Mouse (Mus musculus) ES-Bruce4 (cell line): Measurements from ENCODE around the gene Cpe. TPM values are rescaled to one million over a fixed set of nuclear protein-coding genes. Genes with fewer than 3 reads are reported as not detected.

ENCODE experiments used
- H3K27ac ChIP-seq: 2 replicates; pipeline ENCODE4 v1.5.1; 2012; ENCODE audit warnings: low read length, inconsistent platforms; ENCODE audit not compliant: insufficient read depth
- H3K27me3 ChIP-seq: 2 replicates; pipeline ENCODE4 v1.6.1; 2012; ENCODE audit warnings: mild to moderate bottlenecking, low read length, inconsistent platforms; ENCODE audit not compliant: control insufficient read depth, poor library complexity, insufficient read depth, severe bottlenecking
- H3K36me3 ChIP-seq: 2 replicates; pipeline ENCODE4 v1.6.1; 2012; ENCODE audit warnings: inconsistent platforms, mild to moderate bottlenecking, low read length, moderate library complexity; ENCODE audit not compliant: control insufficient read depth, poor library complexity, insufficient read depth, severe bottlenecking
- H3K4me1 ChIP-seq: one replicate; pipeline ENCODE4 v1.8.1; 2011; ENCODE audit warnings: low read length; ENCODE audit not compliant: control insufficient read depth, insufficient read depth
- H3K4me3 ChIP-seq: 2 replicates; pipeline ENCODE4 v1.5.1; 2011; ENCODE audit warnings: low read depth, mild to moderate bottlenecking, low read length
- H3K9ac ChIP-seq: 2 replicates; pipeline ENCODE4 v1.6.1; 2012; ENCODE audit warnings: low read depth, mild to moderate bottlenecking, inconsistent platforms; ENCODE audit not compliant: poor library complexity, severe bottlenecking
- H3K9me3 ChIP-seq: replicated peaks from 2 replicates; pipeline ENCODE4 v1.6.1; 2012; ENCODE audit warnings: mild to moderate bottlenecking, low read length, inconsistent platforms; ENCODE audit not compliant: control insufficient read depth, poor library complexity, insufficient read depth, severe bottlenecking
- CTCF ChIP-seq: IDR thresholded peaks from one replicate; pipeline ENCODE4 v1.8.1; 2011; ENCODE audit warnings: low read depth, low read length
- EP300 ChIP-seq: IDR thresholded peaks from 2 replicates; pipeline ENCODE4 v1.6.1; 2011; ENCODE audit warnings: low read depth, low read length; ENCODE audit not compliant: insufficient read depth
- POLR2A ChIP-seq: IDR thresholded peaks from one replicate; pipeline ENCODE4 v1.8.1; 2011; ENCODE audit warnings: low read length; ENCODE audit not compliant: insufficient read depth
- polyA plus RNA-seq: library from polyadenylated mRNA; stranded (reverse); fragments of >200 nt; gene quantifications from 2 replicates; pipeline ENCODE4 v1.2.4, GENCODE M21; 2011; ENCODE audit warnings: low read depth; ENCODE audit not compliant: missing spikeins, insufficient read depth, insufficient read length

The Cpe gene
- polyA plus RNA-seq, 1 experiment, result 24.7 TPM

- H3K9me3 ChIP-seq, result no peaks in the 10 kb centered on the region; the same call in 1 of the 2 replicates
- no peak overlapping the region for H3K4me3 ChIP-seq
- no peaks in the 10 kb centered on the region for H3K36me3 ChIP-seq
- H3K27me3 ChIP-seq, result peaks cover 11% of the 10 kb centered on the region
- TF ChIP-seq CTCF (no peak), EP300 (no peak), POLR2A (no peak)
- no peaks in the 10 kb centered on the region for H3K4me1 ChIP-seq
- no peak overlapping the region for H3K27ac ChIP-seq
- no peak overlapping the region for H3K9ac ChIP-seq
Observed at GRCm38 (mm10) chr8:64690306-64690705, 2.5 kb downstream of the Cpe start.

GRCm38 (mm10) chr8:64688741-64689140 lies 4.1 kb downstream of the Cpe start:
- Histone ChIP-seq H3K27ac (no peak overlapping the region), H3K4me3 (no peak overlapping the region)

GRCm38 (mm10) chr8:64688161-64688560 lies 4.7 kb downstream of the Cpe start:
- Histone ChIP-seq H3K27ac (no peak overlapping the region), H3K9me3 (no peaks in the 10 kb centered on the region; the same call in 1 of the 2 replicates), H3K4me3 (no peak overlapping the region), H3K9ac (no peak overlapping the region), H3K36me3 (no peaks in the 10 kb centered on the region), H3K4me1 (no peaks in the 10 kb centered on the region), H3K27me3 (peaks cover 12% of the 10 kb centered on the region)
- TF ChIP-seq EP300 (no peak), CTCF (no peak), POLR2A (no peak)

More at GRCm38 (mm10) chr8:64688741-64689140, 4.1 kb downstream of the Cpe start:
- Histone ChIP-seq H3K9me3 (no peaks in the 10 kb centered on the region; the same call in 1 of the 2 replicates), H3K9ac (no peak overlapping the region), H3K4me1 (no peaks in the 10 kb centered on the region), H3K27me3 (peaks cover 11% of the 10 kb centered on the region), H3K36me3 (no peaks in the 10 kb centered on the region)
- TF ChIP-seq EP300 (no peak), CTCF (no peak), POLR2A (no peak)

GRCm38 (mm10) chr8:64682501-64682900 lies 10.4 kb downstream of the Cpe start:
- no peak overlapping the region for H3K9ac ChIP-seq
- no peaks in the 10 kb centered on the region for H3K4me1 ChIP-seq
- no peaks in the 10 kb centered on the region for H3K36me3 ChIP-seq
- no peak overlapping the region for H3K27ac ChIP-seq
- TF ChIP-seq POLR2A (no peak), EP300 (no peak), CTCF (no peak)
- peaks cover 1% of the 10 kb centered on the region; the same call in 1 of the 2 replicates for H3K27me3 ChIP-seq
- H3K9me3 ChIP-seq, result no peaks in the 10 kb centered on the region; the same call in 1 of the 2 replicates
- no peak overlapping the region for H3K4me3 ChIP-seq

GRCm38 (mm10) chr8:64676381-64676780 lies 16.5 kb downstream of the Cpe start:
- Histone ChIP-seq H3K4me1 (no peaks in the 10 kb centered on the region), H3K36me3 (no peaks in the 10 kb centered on the region), H3K27ac (no peak overlapping the region), H3K4me3 (no peak overlapping the region), H3K9me3 (peaks cover 3% of the 10 kb centered on the region; the same call in 1 of the 2 replicates), H3K27me3 (no peaks in the 10 kb centered on the region), H3K9ac (no peak overlapping the region)
- TF ChIP-seq CTCF, result peak; percentile 32
- TF ChIP-seq EP300, result no peak

- H3K4me1 ChIP-seq, result no peaks in the 10 kb centered on the region
- H3K9me3 ChIP-seq, result peaks cover 3% of the 10 kb centered on the region; the same call in 1 of the 2 replicates
- no peaks in the 10 kb centered on the region for H3K36me3 ChIP-seq
- H3K27ac ChIP-seq, result no peak overlapping the region
- H3K27me3 ChIP-seq, result no peaks in the 10 kb centered on the region
- no peak overlapping the region for H3K9ac ChIP-seq
- no peak overlapping the region for H3K4me3 ChIP-seq
- TF ChIP-seq POLR2A, result no peak
- no peak for TF ChIP-seq EP300
- no peak for TF ChIP-seq CTCF
Observed at GRCm38 (mm10) chr8:64674951-64675585, 17.8 kb downstream of the Cpe start.
